Mouse (Mus musculus): ENCODE data around the gene Arl8a. TPM values are rescaled to one million over a fixed set of nuclear protein-coding genes. Genes with fewer than 3 reads are reported as not detected.
A peak's percentile ranks its signal among the peaks of the same experiment; 100 is the strongest.
"Not testable (repeated sequence)": the region's sequence is repeated elsewhere in the genome, so short reads cannot be mapped to it uniquely, and the experiment has no call there.

Gene Arl8a
- polyA plus RNA-seq, 1 experiment: 44.9 TPM

- H3K4me3 ChIP-seq (replicated peaks; ENCODE audit: control insufficient read depth, low read depth, low read length); H3K27ac ChIP-seq (ENCODE audit: control insufficient read depth, insufficient read depth, low read depth, low read length, poor library complexity); H3K4me1 ChIP-seq (ENCODE audit: control insufficient read depth, insufficient read depth, low read length): not testable (repeated sequence)
- WGBS: 33% methylated on average over 5 of the region's 5 CpGs
- TF ChIP-seq CTCF (IDR thresholded peaks at IDR 0.05; ENCODE audit: control insufficient read depth, insufficient read depth, low read length): 0 out of 2 replicates have a peak, but pooled peaks have one; percentile 5
Measured at GRCm38 (mm10) chr1:135111271-135111670, 35.4 kb upstream of the Arl8a start.

DNA sequence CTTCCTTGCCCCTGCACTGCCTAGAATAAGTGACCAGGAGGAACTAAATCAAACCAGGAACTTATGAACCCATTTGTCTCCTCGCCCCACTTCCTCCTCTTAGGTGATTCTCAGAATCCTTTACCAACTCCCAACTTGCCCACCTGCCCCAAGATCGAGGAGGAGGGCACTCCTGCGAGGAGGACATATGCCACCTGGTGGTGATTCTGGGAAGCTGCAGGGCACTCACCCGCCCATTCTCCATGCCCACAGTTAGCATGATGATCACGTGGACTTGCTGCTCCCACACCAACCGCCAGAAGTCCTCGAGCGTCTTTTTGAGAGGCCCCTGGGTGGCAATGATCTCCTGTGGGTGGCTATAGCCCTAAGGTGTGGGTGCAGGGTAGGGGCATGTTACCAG lies 34.0 kb upstream of the Arl8a start:
- TF ChIP-seq POLR2A (IDR thresholded peaks at IDR 0.05; ENCODE audit: borderline replicate concordance, control insufficient read depth, low read depth, low read length) (no peak), CTCF (IDR thresholded peaks at IDR 0.05; ENCODE audit: control insufficient read depth, insufficient read depth, low read length) (peak; percentile 97)
- Histone ChIP-seq H3K27ac (ENCODE audit: control insufficient read depth, insufficient read depth, low read depth, low read length, poor library complexity) (no peak overlapping the region), H3K4me1 (ENCODE audit: control insufficient read depth, insufficient read depth, low read length) (no peaks in the 10 kb centered on the region; the same call in 1 of the 2 replicates), H3K4me3 (replicated peaks; ENCODE audit: control insufficient read depth, low read depth, low read length) (no peak overlapping the region)
- WGBS: under 1% methylated on average over 8 of the region's 8 CpGs

- no peak overlapping the region for H3K27ac ChIP-seq (ENCODE audit: control insufficient read depth, insufficient read depth, low read depth, low read length, poor library complexity)
Measured at GRCm38 (mm10) chr1:135124573-135125363, 21.9 kb upstream of the Arl8a start.

GRCm38 (mm10) chr1:135125990-135126389 lies 20.6 kb upstream of the Arl8a start:
- Histone ChIP-seq H3K4me3 (replicated peaks; ENCODE audit: control insufficient read depth, low read depth, low read length) (no peak overlapping the region), H3K27ac (ENCODE audit: control insufficient read depth, insufficient read depth, low read depth, low read length, poor library complexity) (no peak overlapping the region), H3K4me1 (ENCODE audit: control insufficient read depth, insufficient read depth, low read length) (peaks cover 3% of the 10 kb centered on the region)
- 66% methylated on average over 8 of the region's 8 CpGs for WGBS
- TF ChIP-seq POLR2A (IDR thresholded peaks at IDR 0.05; ENCODE audit: borderline replicate concordance, control insufficient read depth, low read depth, low read length): no peak
- no peak for TF ChIP-seq CTCF (IDR thresholded peaks at IDR 0.05; ENCODE audit: control insufficient read depth, insufficient read depth, low read length)

More at GRCm38 (mm10) chr1:135124573-135125363, 21.9 kb upstream of the Arl8a start:
- Histone ChIP-seq H3K4me3 (replicated peaks; ENCODE audit: control insufficient read depth, low read depth, low read length) (no peak overlapping the region), H3K4me1 (ENCODE audit: control insufficient read depth, insufficient read depth, low read length) (peaks cover 3% of the 10 kb centered on the region)
- no peak for TF ChIP-seq CTCF (IDR thresholded peaks at IDR 0.05; ENCODE audit: control insufficient read depth, insufficient read depth, low read length)
- TF ChIP-seq POLR2A (IDR thresholded peaks at IDR 0.05; ENCODE audit: borderline replicate concordance, control insufficient read depth, low read depth, low read length): no peak
- 71% methylated on average over 8 of the region's 8 CpGs for WGBS

- Histone ChIP-seq H3K4me3 (replicated peaks; ENCODE audit: control insufficient read depth, low read depth, low read length) (no peak overlapping the region), H3K4me1 (ENCODE audit: control insufficient read depth, insufficient read depth, low read length) (peaks cover 6% of the 10 kb centered on the region), H3K27ac (ENCODE audit: control insufficient read depth, insufficient read depth, low read depth, low read length, poor library complexity) (no peak overlapping the region)
- 77% methylated on average over 4 of the region's 4 CpGs for WGBS
- TF ChIP-seq CTCF (IDR thresholded peaks at IDR 0.05; ENCODE audit: control insufficient read depth, insufficient read depth, low read length) (no peak), POLR2A (IDR thresholded peaks at IDR 0.05; ENCODE audit: borderline replicate concordance, control insufficient read depth, low read depth, low read length) (no peak)
Measured at GRCm38 (mm10) chr1:135126443-135127027, 20.1 kb upstream of the Arl8a start.

DNA sequence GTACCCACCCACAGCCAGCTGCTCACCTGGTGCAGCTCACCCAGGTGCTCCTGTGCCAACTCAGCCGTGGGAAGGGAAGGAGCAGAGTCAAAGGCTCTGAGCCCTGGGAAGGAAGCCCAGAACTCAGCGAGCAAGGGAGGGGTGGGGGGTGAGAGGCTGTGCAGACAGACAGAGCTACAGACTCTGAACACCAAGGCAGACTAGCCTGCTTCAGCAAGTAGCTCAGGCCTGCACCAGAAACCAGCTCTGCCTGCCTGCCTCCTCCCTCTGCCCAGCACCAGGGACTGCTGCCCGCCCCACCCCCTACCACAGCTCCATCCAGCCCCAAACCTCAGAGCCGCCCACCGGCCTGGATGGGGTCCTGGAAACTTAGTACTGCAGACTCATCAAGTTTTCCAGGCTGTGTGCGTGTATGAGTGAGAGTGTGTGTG lies 18.6 kb upstream of the Arl8a start:
- 42% methylated on average over 6 of the region's 6 CpGs for WGBS
- Histone ChIP-seq H3K27ac (ENCODE audit: control insufficient read depth, insufficient read depth, low read depth, low read length, poor library complexity) (no peak overlapping the region), H3K4me3 (replicated peaks; ENCODE audit: control insufficient read depth, low read depth, low read length) (no peak overlapping the region), H3K4me1 (ENCODE audit: control insufficient read depth, insufficient read depth, low read length) (peaks cover 10% of the 10 kb centered on the region)
- TF ChIP-seq CTCF (IDR thresholded peaks at IDR 0.05; ENCODE audit: control insufficient read depth, insufficient read depth, low read length) (no peak), POLR2A (IDR thresholded peaks at IDR 0.05; ENCODE audit: borderline replicate concordance, control insufficient read depth, low read depth, low read length) (no peak)

- 11% methylated on average over 9 of the region's 9 CpGs for WGBS
- no peak overlapping the region for H3K27ac ChIP-seq (ENCODE audit: control insufficient read depth, insufficient read depth, low read depth, low read length, poor library complexity)
- H3K4me3 ChIP-seq (replicated peaks; ENCODE audit: control insufficient read depth, low read depth, low read length): no peak overlapping the region
- peaks cover 10% of the 10 kb centered on the region for H3K4me1 ChIP-seq (ENCODE audit: control insufficient read depth, insufficient read depth, low read length)
- TF ChIP-seq CTCF (IDR thresholded peaks at IDR 0.05; ENCODE audit: control insufficient read depth, insufficient read depth, low read length) (no peak), POLR2A (IDR thresholded peaks at IDR 0.05; ENCODE audit: borderline replicate concordance, control insufficient read depth, low read depth, low read length) (no peak)
Measured at GRCm38 (mm10) chr1:135128986-135129385, 17.6 kb upstream of the Arl8a start.

DNA sequence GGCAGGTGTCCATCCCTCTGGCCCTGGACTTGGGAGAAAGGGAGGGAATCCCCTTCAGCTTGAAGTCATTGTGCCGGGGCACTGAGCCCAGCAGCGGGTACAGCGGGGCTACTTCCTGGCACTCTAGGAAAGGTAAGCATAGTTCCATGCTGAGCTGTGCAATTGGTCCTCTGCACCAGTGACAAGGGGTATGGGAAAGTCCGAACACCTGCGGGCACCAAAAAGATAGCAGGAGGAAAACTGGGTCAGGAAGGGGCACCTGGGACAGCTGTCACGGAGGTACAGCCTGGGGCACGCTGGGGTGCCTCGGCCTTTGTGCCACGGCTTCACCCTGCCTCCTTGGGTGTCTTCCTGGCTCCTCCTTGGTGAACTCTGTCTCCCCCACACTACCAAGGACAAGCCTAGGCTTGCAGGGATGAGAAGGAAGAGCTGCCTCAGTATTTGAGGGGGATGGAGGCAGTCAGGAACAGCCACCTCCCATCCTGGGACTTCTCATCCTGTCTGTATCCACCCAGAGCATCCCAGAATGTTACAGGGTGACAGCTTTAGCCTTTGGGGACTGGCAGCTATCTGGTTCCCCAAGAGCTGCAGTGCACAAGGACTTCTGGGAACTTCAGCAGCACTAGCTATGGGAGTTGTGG lies 17.0 kb upstream of the Arl8a start:
- peaks cover 11% of the 10 kb centered on the region for H3K4me1 ChIP-seq (ENCODE audit: control insufficient read depth, insufficient read depth, low read length)
- TF ChIP-seq CTCF (IDR thresholded peaks at IDR 0.05; ENCODE audit: control insufficient read depth, insufficient read depth, low read length): no peak
- TF ChIP-seq POLR2A (IDR thresholded peaks at IDR 0.05; ENCODE audit: borderline replicate concordance, control insufficient read depth, low read depth, low read length): no peak
- WGBS: 64% methylated on average over 9 of the region's 9 CpGs
- H3K4me3 ChIP-seq (replicated peaks; ENCODE audit: control insufficient read depth, low read depth, low read length): no peak overlapping the region
- H3K27ac ChIP-seq (ENCODE audit: control insufficient read depth, insufficient read depth, low read depth, low read length, poor library complexity): no peak overlapping the region

All from bone marrow, adult 2 months (tissue).